Mouse (Mus musculus) midbrain, embryonic 12.5 days (tissue): ENCODE measurements around the gene Tor2a. TPM values are rescaled to one million over a fixed set of nuclear protein-coding genes. Genes with fewer than 3 reads are reported as not detected.

Experiments used
- ATAC-seq: fragments of 200-750 bp; cut with Nextera tagmentation; 2 replicates; pipeline ENCODE4 v1.8.0; 2017; ENCODE audit warnings: low read depth, moderate TSS enrichment, moderate library complexity; ENCODE audit not compliant: low FRiP score
- H3K27ac ChIP-seq: fragments of 300-500 bp; sonication (generic); replicated peaks from 2 replicates; pipeline ENCODE4 v1.5.1; 2016; ENCODE audit warnings: mild to moderate bottlenecking
- H3K27me3 ChIP-seq: fragments of 300-500 bp; sonication (generic); 2 replicates; pipeline ENCODE4 v1.6.1; 2016; ENCODE audit warnings: mild to moderate bottlenecking
- H3K36me3 ChIP-seq: fragments of 300-500 bp; sonication (generic); 2 replicates; pipeline ENCODE4 v1.6.1; 2016
- H3K4me1 ChIP-seq: fragments of 300-500 bp; sonication (generic); 2 replicates; pipeline ENCODE4 v1.6.1; 2016
- H3K4me2 ChIP-seq: fragments of 300-500 bp; sonication (generic); replicated peaks from 2 replicates; pipeline ENCODE4 v1.6.1; 2016; ENCODE audit warnings: mild to moderate bottlenecking, moderate library complexity
- H3K4me3 ChIP-seq: fragments of 300-500 bp; sonication (generic); 2 replicates; pipeline ENCODE4 v1.5.1; 2016; ENCODE audit warnings: mild to moderate bottlenecking
- H3K9ac ChIP-seq: fragments of 300-500 bp; sonication (generic); replicated peaks from 2 replicates; pipeline ENCODE4 v1.6.1; 2016; ENCODE audit warnings: mild to moderate bottlenecking, moderate library complexity
- H3K9me3 ChIP-seq: fragments of 300-500 bp; sonication (generic); 2 replicates; pipeline ENCODE4 v1.6.1; 2016; ENCODE audit warnings: mild to moderate bottlenecking
- WGBS: fragments of 180-500 bp; shearing (Covaris S2); methylation state at CpG from one replicate; pipeline ENCODE4 v1.1.7; 2016; 5-methylcytosine and 5-hydroxymethylcytosine counted together
- microRNA counts: library from miRNA; unstranded; fragments of <30 nt; microRNA quantifications from one replicate; lab custom pipeline; 2017
- microRNA-seq: library from miRNA; unstranded; fragments of <30 nt; microRNA quantifications from one replicate; pipeline ENCODE4, GENCODE M21; 2017
- polyA plus RNA-seq: library from polyadenylated mRNA; unstranded; fragments of >200 nt; fragmentation: Nextera tagmentation; extraction: Ambion mirVana; gene quantifications from 2 replicates; pipeline ENCODE4 v1.2.1, GENCODE M21; 2016

The Tor2a gene
- polyA plus RNA-seq, 1 experiment from 2014 or later = 53.4 TPM

DNA sequence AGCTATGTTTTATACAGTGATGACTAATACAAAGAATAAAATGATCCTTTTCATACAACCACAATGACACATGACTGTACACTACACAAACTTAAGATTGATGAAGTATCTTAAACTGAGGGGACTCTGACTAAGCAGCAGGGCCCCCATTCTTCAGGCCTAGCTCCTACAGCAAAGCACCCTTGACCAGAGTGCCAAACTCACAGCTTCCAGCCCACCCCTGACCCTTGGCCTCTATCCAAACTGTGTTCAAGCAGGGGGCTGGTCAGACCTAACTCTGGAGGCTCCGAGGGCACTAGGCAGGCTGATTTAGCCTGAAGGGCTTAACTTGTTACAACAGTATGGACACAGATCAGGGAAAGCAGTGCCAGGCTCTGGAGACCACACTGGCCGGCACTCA, 31.5 kb downstream of the Tor2a start:
- ATAC-seq = no peak
- WGBS = 69% methylated on average over 2 of the region's 2 CpGs
- no peaks in the 10 kb centered on the region for H3K9me3 ChIP-seq

DNA sequence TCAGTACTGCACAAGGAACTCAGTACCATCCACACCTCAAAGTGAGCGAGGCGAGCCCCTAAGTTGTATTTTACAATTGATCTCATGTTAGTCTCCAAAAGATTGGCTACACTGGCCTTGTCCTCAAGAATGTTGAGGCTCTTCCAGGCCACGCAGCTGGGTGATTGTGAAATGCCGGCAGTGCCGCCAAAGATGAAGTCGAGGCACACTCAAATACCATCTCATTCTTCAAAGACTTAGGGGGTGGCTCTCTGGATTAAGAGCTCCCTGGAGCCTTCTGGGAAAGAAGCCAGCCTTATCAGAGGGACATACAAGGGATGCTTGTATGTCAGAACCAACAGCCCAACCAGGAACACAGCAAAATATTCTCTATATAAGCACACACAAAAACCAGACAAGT, 34.3 kb downstream of the Tor2a start:
- H3K4me1 ChIP-seq = no peaks in the 10 kb centered on the region
- no peak overlapping the region for H3K4me3 ChIP-seq
- H3K4me2 ChIP-seq = no peak overlapping the region
- no peaks in the 10 kb centered on the region for H3K27me3 ChIP-seq
- H3K27ac ChIP-seq = no peak overlapping the region
- no peak for ATAC-seq
- WGBS = 83% methylated on average over 6 of the region's 6 CpGs
- no peak overlapping the region for H3K9ac ChIP-seq
- H3K36me3 ChIP-seq = peaks cover 47% of the 10 kb centered on the region
- no peaks in the 10 kb centered on the region for H3K9me3 ChIP-seq

More for the DNA sequence above, 31.5 kb downstream of the Tor2a start:
- Histone ChIP-seq H3K4me1 (0 out of 2 replicates have a peak, but pooled peaks cover 3% of the 10 kb centered on the region), H3K4me3 (no peak overlapping the region), H3K36me3 (peaks cover 21% of the 10 kb centered on the region; the same call in 1 of the 2 replicates), H3K27ac (no peak overlapping the region), H3K27me3 (no peaks in the 10 kb centered on the region), H3K4me2 (no peak overlapping the region), H3K9ac (no peak overlapping the region)

DNA sequence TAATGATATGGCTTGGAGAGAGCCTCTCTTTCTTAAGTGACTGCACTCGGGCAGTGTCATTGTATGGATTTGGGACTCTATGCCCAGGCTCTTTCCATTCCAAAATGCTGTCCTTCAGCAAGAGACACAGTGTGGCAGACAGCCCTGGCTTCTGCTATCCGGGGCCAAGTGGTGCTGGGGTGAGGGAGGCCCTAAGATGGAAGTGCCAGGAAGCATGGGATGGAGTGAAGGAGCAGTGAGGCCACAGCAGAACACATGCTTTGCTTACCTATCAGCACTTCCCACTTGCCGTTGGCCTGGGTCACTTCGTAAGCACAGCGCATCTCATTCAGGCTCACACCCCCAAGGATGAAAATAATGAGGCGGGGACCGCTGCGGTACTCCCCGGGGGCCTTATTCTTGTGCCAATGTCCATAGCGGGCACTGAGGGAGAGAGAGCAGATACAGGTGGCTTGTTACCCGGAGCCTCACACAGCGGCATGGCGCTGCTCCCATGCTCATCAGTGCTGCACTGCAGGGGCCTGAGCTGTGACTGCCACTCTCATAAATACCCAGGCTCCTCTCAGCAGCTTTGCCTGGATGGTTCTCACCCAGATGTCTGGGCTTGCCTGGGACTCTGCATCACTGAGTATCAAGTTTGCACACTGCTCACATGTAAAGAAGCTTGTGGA, 38.8 kb downstream of the Tor2a start:
- WGBS = 87% methylated on average over 13 of the region's 13 CpGs
- no peak overlapping the region for H3K4me2 ChIP-seq
- H3K4me3 ChIP-seq = no peak overlapping the region
- H3K27ac ChIP-seq = no peak overlapping the region
- H3K4me1 ChIP-seq = no peaks in the 10 kb centered on the region
- H3K9ac ChIP-seq = no peak overlapping the region
- H3K27me3 ChIP-seq = no peaks in the 10 kb centered on the region
- ATAC-seq = no peak
- no peaks in the 10 kb centered on the region for H3K9me3 ChIP-seq
- peaks cover 86% of the 10 kb centered on the region for H3K36me3 ChIP-seq

DNA sequence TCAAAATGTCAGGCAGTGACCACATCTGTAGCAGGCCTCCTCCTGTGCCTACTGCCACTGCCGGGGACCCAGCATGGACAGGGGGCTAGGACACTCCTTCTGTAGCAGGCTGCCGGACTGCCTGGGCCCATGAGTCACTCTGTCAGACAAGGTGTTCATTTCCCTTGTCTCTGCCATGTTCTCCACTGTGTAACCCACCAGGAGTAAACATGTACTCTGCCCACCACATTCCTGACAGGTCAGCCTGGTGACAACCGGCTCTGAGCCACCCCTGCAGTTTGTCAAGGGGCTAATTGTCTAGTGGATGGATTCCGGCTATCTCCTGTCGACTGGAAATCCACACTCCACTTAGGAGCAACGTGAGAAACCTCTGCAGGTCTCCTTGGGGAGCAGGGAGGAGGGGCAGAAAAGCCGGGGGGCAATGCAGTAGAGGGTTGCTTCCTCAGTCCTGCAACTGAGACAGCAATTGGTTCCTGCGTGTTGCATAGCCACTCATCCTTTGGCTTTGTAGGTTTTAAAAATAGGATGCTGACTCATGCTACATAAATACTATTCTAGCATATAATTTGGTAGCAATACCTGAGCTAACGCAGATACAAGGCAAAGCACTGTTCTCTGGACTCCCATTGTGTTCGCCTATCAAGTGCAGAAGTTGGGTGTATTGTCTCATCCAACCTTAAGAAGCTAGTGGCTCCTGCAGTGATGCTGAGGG, 41.4 kb downstream of the Tor2a start:
- peaks cover 93% of the 10 kb centered on the region for H3K36me3 ChIP-seq
- ATAC-seq = no peak
- 77% methylated on average over 10 of the region's 10 CpGs for whole genome bisulfite sequencing
- H3K9me3 ChIP-seq = no peaks in the 10 kb centered on the region
- H3K4me1 ChIP-seq = no peaks in the 10 kb centered on the region
- no peak overlapping the region for H3K27ac ChIP-seq
- no peaks in the 10 kb centered on the region for H3K27me3 ChIP-seq
- H3K4me2 ChIP-seq = no peak overlapping the region
- no peak overlapping the region for H3K9ac ChIP-seq
- H3K4me3 ChIP-seq = no peak overlapping the region

DNA sequence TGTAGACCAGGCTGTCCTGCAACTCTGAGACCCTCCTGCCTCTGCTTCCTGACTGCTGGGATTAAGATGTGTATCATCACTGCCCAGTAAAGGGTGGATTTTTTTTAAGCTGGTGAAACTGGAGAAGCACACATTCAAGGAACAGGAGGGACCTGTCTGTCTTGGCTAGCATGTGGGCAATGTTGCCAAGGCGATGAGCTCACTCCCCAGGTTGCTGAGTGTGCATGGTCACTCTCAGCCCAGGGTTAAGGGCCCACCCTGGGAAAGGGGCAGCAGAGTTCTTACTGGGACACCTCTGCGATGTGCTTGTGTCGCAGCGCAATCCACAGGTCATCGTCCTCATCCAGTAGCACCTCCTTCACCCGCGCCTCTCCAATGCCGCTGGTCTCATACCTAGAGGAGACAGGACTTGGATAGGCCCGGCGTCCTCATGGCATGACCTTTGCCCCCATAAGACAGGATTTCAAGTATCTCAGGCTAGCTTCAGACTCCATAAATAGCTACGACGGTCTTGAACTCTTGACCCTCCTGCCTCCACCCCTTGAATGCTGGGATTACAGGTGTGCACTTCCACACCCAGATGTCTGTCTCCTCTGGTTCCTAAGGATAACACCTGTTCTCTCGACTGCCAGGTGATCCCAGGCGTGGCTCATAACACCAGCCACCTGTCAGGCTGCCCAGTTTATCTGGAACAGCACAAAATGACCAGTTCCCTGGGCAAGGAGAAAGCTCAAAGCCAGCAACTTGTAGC, 52.0 kb downstream of the Tor2a start:
- no peak for ATAC-seq
- Histone ChIP-seq H3K27me3 (no peaks in the 10 kb centered on the region), H3K9ac (no peak overlapping the region), H3K27ac (no peak overlapping the region), H3K4me3 (no peak overlapping the region), H3K4me1 (no peaks in the 10 kb centered on the region), H3K9me3 (no peaks in the 10 kb centered on the region), H3K4me2 (no peak overlapping the region), H3K36me3 (peaks cover 75% of the 10 kb centered on the region)
- WGBS = 93% methylated on average over 14 of the region's 14 CpGs

MicroRNA genes within 50 kb of the gene (microRNA counts, 519-probe panel; counts per million panel counts)
- not detected for microRNA mmu-miR-2861 (lab: Ali Mortazavi, UCI)

Small RNA genes within 50 kb of the gene (microRNA-seq; reads per million reads assigned to microRNA genes)
- gene Mir2861 (not detected), gene Mir3960 (not detected)

Other genes with a start within 250 kb of the Tor2a start
- gene Fam102a, start 221.9 kb upstream of the Tor2a start, polyA plus RNA-seq = 9.4 and 10.1 TPM in 2 replicates
- 109 and 121 TPM in 2 replicates for gene Dpm2, start 186.4 kb upstream of the Tor2a start, polyA plus RNA-seq
- gene Pip5kl1, start 182.4 kb upstream of the Tor2a start, polyA plus RNA-seq = 2.7 and 3.1 TPM in 2 replicates
- 0.16 and 0.56 TPM in 2 replicates for gene 9430097D07Rik, start 181.6 kb upstream of the Tor2a start, polyA plus RNA-seq
- 16.1 and 17.9 TPM in 2 replicates for gene St6galnac4, start 170.1 kb upstream of the Tor2a start, polyA plus RNA-seq
- gene St6galnac6, start 157.5 kb upstream of the Tor2a start, polyA plus RNA-seq = 10.6 and 11.2 TPM in 2 replicates
- gene Ak1, start 135.5 kb upstream of the Tor2a start, polyA plus RNA-seq = 31.6 and 34.7 TPM in 2 replicates
- gene Eng, start 110.6 kb upstream of the Tor2a start, polyA plus RNA-seq = 27.7 and 29.5 TPM in 2 replicates
- 17.9 and 19.1 TPM in 2 replicates for gene Fpgs, start 53.1 kb upstream of the Tor2a start, polyA plus RNA-seq
- gene Cdk9, start 44.2 kb upstream of the Tor2a start, polyA plus RNA-seq = 99.3 and 103 TPM in 2 replicates
- gene Sh2d3c, start 36.2 kb upstream of the Tor2a start, polyA plus RNA-seq = 34.6 and 41.1 TPM in 2 replicates
- gene 6330409D20Rik, start 16.2 kb upstream of the Tor2a start, polyA plus RNA-seq = 2.8 and 3.5 TPM in 2 replicates
- 0.20 and 0.43 TPM in 2 replicates for gene Ttc16, start 18.4 kb downstream of the Tor2a start, polyA plus RNA-seq
- gene Ptrh1, start 18.6 kb downstream of the Tor2a start, polyA plus RNA-seq = 2.6 and 4.6 TPM in 2 replicates
- gene Cfap157, start 27.2 kb downstream of the Tor2a start, polyA plus RNA-seq = 0.64 and 1.3 TPM in 2 replicates
- 80.3 and 83.2 TPM in 2 replicates for gene Stxbp1, start 90.0 kb downstream of the Tor2a start, polyA plus RNA-seq
- 27.0 and 29.1 TPM in 2 replicates for gene Fam129b, start 118.9 kb downstream of the Tor2a start, polyA plus RNA-seq
- gene Rpl12, start 204.3 kb downstream of the Tor2a start, polyA plus RNA-seq = 108 and 111 TPM in 2 replicates
- 16.2 and 21.1 TPM in 2 replicates for gene Lrsam1, start 204.4 kb downstream of the Tor2a start, polyA plus RNA-seq
- gene Slc2a8, start 224.8 kb downstream of the Tor2a start, polyA plus RNA-seq = 21.3 and 24.1 TPM in 2 replicates